Mouse (Mus musculus): Measurements from ENCODE around the gene Slc25a4. TPM values are rescaled to one million over a fixed set of nuclear protein-coding genes. Genes with fewer than 3 reads are reported as not detected.
"Not testable (repeated sequence)": the region's sequence is repeated elsewhere in the genome, so short reads cannot be mapped to it uniquely, and the experiment has no call there.

The Slc25a4 gene
- polyA plus RNA-seq, 1 experiment: 876 TPM

GRCm38 (mm10) chr8:46236441-46237223 is 25.5 kb upstream of the Slc25a4 start:
- no peaks in the 10 kb centered on the region for H3K27me3 ChIP-seq (ENCODE audit: control insufficient read depth, insufficient read depth, low read length)
- TF ChIP-seq POLR2A (IDR thresholded peaks at IDR 0.05; ENCODE audit: borderline replicate concordance, insufficient read depth, low read length): no peak
- peak; percentile 13; the same call in 1 of the 2 replicates for TF ChIP-seq CTCF (IDR thresholded peaks at IDR 0.05; ENCODE audit: borderline replicate concordance, insufficient read depth, low read depth, low read length)
- no peak overlapping the region for H3K4me3 ChIP-seq (replicated peaks; ENCODE audit: insufficient read depth, low read depth, low read length)
- H3K27ac ChIP-seq (ENCODE audit: insufficient read depth, low read length): no peak overlapping the region
- 48% methylated on average over 7 of the region's 7 CpGs for WGBS
- DNase-seq: no peak
- no peaks in the 10 kb centered on the region for H3K4me1 ChIP-seq (ENCODE audit: control insufficient read depth, insufficient read depth, low read length)

DNA sequence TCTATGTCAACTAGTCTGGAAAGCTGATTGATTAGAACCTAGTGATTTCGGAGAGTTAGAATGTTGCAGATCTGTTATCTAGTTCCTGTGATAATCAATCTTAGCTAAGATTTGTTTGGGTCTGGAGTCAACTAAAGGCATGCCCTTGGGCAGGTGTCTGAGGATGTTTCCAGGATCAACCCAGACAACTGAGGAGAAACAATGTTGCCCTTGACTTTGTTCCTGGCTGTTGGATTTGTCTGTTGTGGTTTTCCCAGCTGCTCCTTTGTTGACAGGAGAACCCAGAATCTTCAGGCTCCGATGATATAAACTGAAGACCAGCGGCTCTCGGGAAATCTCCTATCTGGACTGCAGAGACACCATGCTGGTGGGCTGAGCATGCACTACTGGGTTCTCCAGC is 23.7 kb upstream of the Slc25a4 start:
- no peak for DNase-seq
- TF ChIP-seq CTCF (IDR thresholded peaks at IDR 0.05; ENCODE audit: borderline replicate concordance, insufficient read depth, low read depth, low read length) (no peak), POLR2A (IDR thresholded peaks at IDR 0.05; ENCODE audit: borderline replicate concordance, insufficient read depth, low read length) (no peak)
- WGBS: 87% methylated on average over 4 of the region's 4 CpGs
- Histone ChIP-seq H3K4me1 (ENCODE audit: control insufficient read depth, insufficient read depth, low read length) (no peaks in the 10 kb centered on the region), H3K27ac (ENCODE audit: insufficient read depth, low read length) (no peak overlapping the region), H3K27me3 (ENCODE audit: control insufficient read depth, insufficient read depth, low read length) (no peaks in the 10 kb centered on the region), H3K4me3 (replicated peaks; ENCODE audit: insufficient read depth, low read depth, low read length) (no peak overlapping the region)

DNA sequence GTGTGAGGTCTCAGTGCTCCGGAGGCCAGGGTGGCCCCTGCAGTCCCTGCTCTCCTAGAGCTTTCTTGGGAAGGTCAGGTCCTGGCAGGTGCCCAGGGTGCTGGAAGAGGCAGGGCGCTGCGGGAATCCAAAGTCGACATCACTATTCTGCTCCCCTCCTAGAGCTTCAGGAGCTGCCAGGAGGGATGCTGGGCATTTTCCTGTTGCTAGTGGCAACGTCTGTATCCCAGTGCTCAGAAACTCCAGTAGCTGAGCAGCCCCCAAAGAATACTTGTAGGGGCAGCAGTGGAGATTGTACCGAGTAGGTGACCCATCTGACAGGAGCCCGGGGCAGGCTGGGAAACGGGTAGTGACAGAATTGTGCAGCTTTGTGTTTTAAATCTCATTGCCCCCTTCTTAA is 21.7 kb upstream of the Slc25a4 start:
- Histone ChIP-seq H3K4me3 (replicated peaks; ENCODE audit: insufficient read depth, low read depth, low read length) (no peak overlapping the region), H3K27ac (ENCODE audit: insufficient read depth, low read length) (no peak overlapping the region), H3K4me1 (ENCODE audit: control insufficient read depth, insufficient read depth, low read length) (no peaks in the 10 kb centered on the region), H3K27me3 (ENCODE audit: control insufficient read depth, insufficient read depth, low read length) (no peaks in the 10 kb centered on the region)
- no peak for DNase-seq
- TF ChIP-seq POLR2A (IDR thresholded peaks at IDR 0.05; ENCODE audit: borderline replicate concordance, insufficient read depth, low read length) (no peak), CTCF (IDR thresholded peaks at IDR 0.05; ENCODE audit: borderline replicate concordance, insufficient read depth, low read depth, low read length) (no peak)
- 19% methylated on average over 8 of the region's 8 CpGs for WGBS

- H3K27me3 ChIP-seq (ENCODE audit: control insufficient read depth, insufficient read depth, low read length); H3K4me3 ChIP-seq (replicated peaks; ENCODE audit: insufficient read depth, low read depth, low read length); DNase-seq; H3K4me1 ChIP-seq (ENCODE audit: control insufficient read depth, insufficient read depth, low read length); H3K27ac ChIP-seq (ENCODE audit: insufficient read depth, low read length): not testable (repeated sequence)
- WGBS: 82% methylated on average over 7 of the region's 7 CpGs
These were observed 20.9 kb upstream of the Slc25a4 start for GRCm38 (mm10) chr8:46231968-46232367.

- WGBS: 85% methylated on average over 5 of the region's 5 CpGs
- Histone ChIP-seq H3K4me1 (ENCODE audit: control insufficient read depth, insufficient read depth, low read length) (no peaks in the 10 kb centered on the region), H3K4me3 (replicated peaks; ENCODE audit: insufficient read depth, low read depth, low read length) (no peak overlapping the region), H3K27me3 (ENCODE audit: control insufficient read depth, insufficient read depth, low read length) (no peaks in the 10 kb centered on the region), H3K27ac (ENCODE audit: insufficient read depth, low read length) (no peak overlapping the region)
- no peak for TF ChIP-seq POLR2A (IDR thresholded peaks at IDR 0.05; ENCODE audit: borderline replicate concordance, insufficient read depth, low read length)
- TF ChIP-seq CTCF (IDR thresholded peaks at IDR 0.05; ENCODE audit: borderline replicate concordance, insufficient read depth, low read depth, low read length): no peak
- no peak for DNase-seq
These were observed 15.5 kb upstream of the Slc25a4 start for GRCm38 (mm10) chr8:46226622-46227021.

DNA sequence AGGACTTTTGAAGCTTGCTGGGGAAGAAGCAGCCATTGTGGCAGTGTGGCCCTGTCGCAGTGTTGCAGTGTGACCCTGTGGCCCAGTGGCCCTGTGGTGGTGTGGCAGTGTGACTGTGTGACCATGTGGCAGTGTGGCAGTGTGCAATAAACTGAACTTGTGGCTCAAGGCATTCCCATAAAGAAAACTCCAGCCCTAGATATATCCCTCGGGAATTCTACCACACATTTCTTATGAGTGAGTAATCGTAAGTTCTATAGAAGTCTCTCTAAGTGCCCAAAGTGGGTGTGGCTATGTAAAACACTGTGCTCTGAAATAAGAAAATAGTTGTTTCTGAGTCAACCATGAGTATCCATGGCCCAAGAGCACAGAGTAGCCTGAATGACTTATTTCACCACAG is 14.4 kb upstream of the Slc25a4 start:
- Histone ChIP-seq H3K4me3 (replicated peaks; ENCODE audit: insufficient read depth, low read depth, low read length) (no peak overlapping the region), H3K27me3 (ENCODE audit: control insufficient read depth, insufficient read depth, low read length) (no peaks in the 10 kb centered on the region), H3K4me1 (ENCODE audit: control insufficient read depth, insufficient read depth, low read length) (no peaks in the 10 kb centered on the region), H3K27ac (ENCODE audit: insufficient read depth, low read length) (no peak overlapping the region)
- 77% methylated on average over 3 of the region's 3 CpGs for WGBS
- DNase-seq: no peak
- TF ChIP-seq POLR2A (IDR thresholded peaks at IDR 0.05; ENCODE audit: borderline replicate concordance, insufficient read depth, low read length) (no peak), CTCF (IDR thresholded peaks at IDR 0.05; ENCODE audit: borderline replicate concordance, insufficient read depth, low read depth, low read length) (no peak)

DNA sequence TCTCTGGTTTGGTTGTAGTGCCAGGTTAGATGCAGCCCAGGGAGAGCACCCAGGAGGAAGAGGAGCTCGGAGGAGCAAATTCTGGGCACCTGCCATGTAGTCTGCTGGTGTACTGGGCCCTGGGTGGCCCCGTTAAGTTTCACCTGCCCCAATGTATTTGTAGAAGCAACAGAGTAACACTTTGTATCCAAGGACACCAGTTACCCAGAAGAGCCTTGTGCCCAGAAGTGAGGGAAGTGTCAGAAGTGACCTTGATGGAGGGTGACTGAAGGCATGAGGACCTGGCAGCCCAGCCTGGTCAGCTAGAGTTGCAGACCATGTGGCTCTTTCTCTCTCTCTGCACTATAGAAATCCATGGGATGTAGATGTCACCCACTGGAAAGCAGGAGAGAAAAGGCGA is 9.5 kb upstream of the Slc25a4 start:
- Histone ChIP-seq H3K4me1 (ENCODE audit: control insufficient read depth, insufficient read depth, low read length) (no peaks in the 10 kb centered on the region), H3K4me3 (replicated peaks; ENCODE audit: insufficient read depth, low read depth, low read length) (no peak overlapping the region)
- 78% methylated on average over 3 of the region's 3 CpGs for WGBS

GRCm38 (mm10) chr8:46216838-46217237 is 5.8 kb upstream of the Slc25a4 start:
- H3K4me3 ChIP-seq (replicated peaks; ENCODE audit: insufficient read depth, low read depth, low read length): peak overlapping the region; percentile 74
- no peaks in the 10 kb centered on the region for H3K27me3 ChIP-seq (ENCODE audit: control insufficient read depth, insufficient read depth, low read length)
- no peaks in the 10 kb centered on the region; the same call in none of the 2 replicates for H3K4me1 ChIP-seq (ENCODE audit: control insufficient read depth, insufficient read depth, low read length)
- 1% methylated on average over 14 of the region's 14 CpGs for WGBS
- H3K27ac ChIP-seq (ENCODE audit: insufficient read depth, low read length): peak overlapping the region; percentile 64
- peak; percentile 76 to 78 for DNase-seq
- TF ChIP-seq POLR2A (IDR thresholded peaks at IDR 0.05; ENCODE audit: borderline replicate concordance, insufficient read depth, low read length) (peak; percentile 60; the same call in 1 of the 2 replicates), CTCF (IDR thresholded peaks at IDR 0.05; ENCODE audit: borderline replicate concordance, insufficient read depth, low read depth, low read length) (no peak)

More for the DNA sequence above, 9.5 kb upstream of the Slc25a4 start:
- no peaks in the 10 kb centered on the region for H3K27me3 ChIP-seq (ENCODE audit: control insufficient read depth, insufficient read depth, low read length)
- TF ChIP-seq CTCF (IDR thresholded peaks at IDR 0.05; ENCODE audit: borderline replicate concordance, insufficient read depth, low read depth, low read length) (no peak), POLR2A (IDR thresholded peaks at IDR 0.05; ENCODE audit: borderline replicate concordance, insufficient read depth, low read length) (no peak)
- H3K27ac ChIP-seq (ENCODE audit: insufficient read depth, low read length): no peak overlapping the region
- no peak for DNase-seq

Data from cerebellum, adult 2 months (tissue).